Mouse (Mus musculus) forebrain, postnatal 0 days (tissue): ENCODE results near the gene Gria3. TPM values are rescaled to one million over a fixed set of nuclear protein-coding genes. Genes with fewer than 3 reads are reported as not detected.

Experiments
- ATAC-seq: fragments of 200-750 bp; cut with Nextera tagmentation; 2 replicates; pipeline ENCODE4 v1.8.0; 2017; ENCODE audit warnings: mild to moderate bottlenecking, moderate library complexity
- DNase-seq: peaks from one replicate; pipeline ENCODE4 v3.0.0-alpha.2; 2015
- H3K27ac ChIP-seq: fragments of 300-500 bp; sonication (generic); 2 replicates; pipeline ENCODE4 v1.5.1; 2014; ENCODE audit warnings: low read depth, mild to moderate bottlenecking, antibody characterized with exemption, low read length, moderate library complexity, mixed read lengths
- H3K27me3 ChIP-seq: fragments of 300-500 bp; sonication (generic); 2 replicates; pipeline ENCODE4 v1.6.1; 2014; ENCODE audit warnings: mild to moderate bottlenecking, low read length, mixed read lengths; ENCODE audit not compliant: insufficient read depth
- H3K36me3 ChIP-seq: fragments of 300-500 bp; sonication (generic); 2 replicates; pipeline ENCODE4 v1.6.1; 2014; ENCODE audit warnings: mild to moderate bottlenecking, moderate library complexity; ENCODE audit not compliant: insufficient read depth
- H3K4me1 ChIP-seq: fragments of 300-500 bp; sonication (generic); 2 replicates; pipeline ENCODE4 v1.6.1; 2014; ENCODE audit warnings: antibody characterized with exemption; ENCODE audit not compliant: insufficient read depth
- H3K4me2 ChIP-seq: fragments of 300-500 bp; sonication (generic); 2 replicates; pipeline ENCODE4 v1.6.1; 2014; ENCODE audit warnings: low read depth, mild to moderate bottlenecking, moderate library complexity
- H3K4me3 ChIP-seq: fragments of 300-500 bp; sonication (generic); 2 replicates; pipeline ENCODE4 v1.5.1; 2014; ENCODE audit warnings: low read depth, low read length, mixed read lengths
- H3K9ac ChIP-seq: fragments of 300-500 bp; sonication (generic); 2 replicates; pipeline ENCODE4 v1.6.1; 2014; ENCODE audit warnings: mild to moderate bottlenecking
- H3K9me3 ChIP-seq: fragments of 300-500 bp; sonication (generic); 2 replicates; pipeline ENCODE4 v1.6.1; 2016; ENCODE audit warnings: low read length
- CTCF ChIP-seq: sonication (generic); IDR thresholded peaks from 2 replicates; pipeline ENCODE4 v1.5.1; 2016; ENCODE audit warnings: antibody characterized with exemption, control low read depth, low read depth
- WGBS: fragments of 180-500 bp; shearing (Covaris S2); extraction: QIAGEN DNeasy Blood & Tissue Kit; methylation state at CpG from one replicate; pipeline ENCODE4 v1.1.7; 2014; 5-methylcytosine and 5-hydroxymethylcytosine counted together
- microRNA-seq, 2 experiments: library from miRNA; unstranded; fragments of <30 nt; microRNA quantifications; one replicate each; pipeline ENCODE4; 2016
- polyA plus RNA-seq: library from polyadenylated mRNA; unstranded; fragments of >200 nt; fragmentation: Nextera tagmentation; extraction: Ambion mirVana; gene quantifications from 2 replicates; pipeline ENCODE4 v1.2.1, GENCODE M21; 2015
- total RNA-seq: library from RNA; depleted of rRNA; stranded (reverse); fragments of >200 nt; gene quantifications from 2 replicates; pipeline ENCODE4 v1.2.3, GENCODE M21; 2014

Gene Gria3
- total and polyA plus RNA-seq, 2 experiments from 2014 or later: 19.0 to 29.2 TPM

GRCm38 (mm10) chrX:41644954-41645353, 244.3 kb downstream of the Gria3 start:
- Histone ChIP-seq H3K27me3 (no peaks in the 10 kb centered on the region), H3K27ac (no peak overlapping the region), H3K4me1 (no peaks in the 10 kb centered on the region), H3K4me3 (no peak overlapping the region), H3K9ac (no peak overlapping the region), H3K9me3 (no peaks in the 10 kb centered on the region), H3K4me2 (no peak overlapping the region), H3K36me3 (no peaks in the 10 kb centered on the region)
- no peak for TF ChIP-seq CTCF
- 53% methylated on average over 2 of the region's 2 CpGs for WGBS
- ATAC-seq (no peak), DNase-seq (no peak)

DNA sequence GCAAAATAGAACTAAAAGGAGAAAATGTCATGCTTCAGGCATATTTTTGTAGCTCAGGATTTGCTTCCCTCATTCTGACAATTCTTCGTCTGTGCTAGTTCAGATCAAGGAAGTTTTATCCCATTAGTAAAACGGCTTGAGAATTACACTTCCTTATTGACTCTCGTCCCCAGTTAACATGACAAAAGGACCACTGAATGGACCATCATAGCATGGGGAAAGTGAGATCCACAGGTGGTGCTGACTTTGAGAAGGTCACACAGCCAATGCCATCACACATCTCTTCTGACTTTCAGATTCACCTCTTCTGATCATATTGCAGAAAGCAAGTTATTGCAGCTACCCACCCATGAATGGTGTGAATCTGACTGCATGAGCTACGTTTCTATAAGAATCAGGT, 257.1 kb downstream of the Gria3 start:
- Histone ChIP-seq H3K4me1 (no peaks in the 10 kb centered on the region), H3K36me3 (no peaks in the 10 kb centered on the region), H3K27me3 (no peaks in the 10 kb centered on the region), H3K9me3 (no peaks in the 10 kb centered on the region), H3K27ac (no peak overlapping the region), H3K4me3 (no peak overlapping the region), H3K4me2 (no peak overlapping the region), H3K9ac (no peak overlapping the region)
- DNase-seq (no peak), ATAC-seq (no peak)
- 54% methylated on average over 4 of the region's 4 CpGs for WGBS
- TF ChIP-seq CTCF: no peak

DNA sequence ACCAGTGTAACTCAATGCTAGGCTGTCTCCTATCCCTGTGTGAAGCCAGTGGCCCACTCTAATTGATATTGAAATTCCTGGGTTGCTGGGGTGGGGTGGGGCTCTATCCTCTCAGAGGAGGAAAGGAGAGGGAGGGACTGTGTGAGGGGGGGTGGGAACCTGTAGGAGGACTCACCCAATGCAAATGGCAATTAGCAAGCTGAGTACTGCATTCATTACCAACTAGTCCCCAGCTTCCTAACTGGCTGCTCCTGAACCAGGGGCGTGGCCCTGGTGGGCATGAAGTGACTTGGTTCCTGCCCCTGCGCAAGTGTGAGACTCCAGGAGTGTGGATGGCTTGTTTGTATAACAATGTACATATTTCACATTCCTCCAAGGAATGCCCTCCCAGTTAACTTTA, 288.2 kb downstream of the Gria3 start:
- no peaks in the 10 kb centered on the region for H3K36me3 ChIP-seq
- no peaks in the 10 kb centered on the region for H3K27me3 ChIP-seq
- no peak overlapping the region for H3K4me2 ChIP-seq
- H3K9me3 ChIP-seq: no peaks in the 10 kb centered on the region
- DNase-seq (no peak), ATAC-seq (no peak)
- H3K9ac ChIP-seq: no peak overlapping the region
- no peak for TF ChIP-seq CTCF
- WGBS: 64% methylated on average over 2 of the region's 2 CpGs
- no peak overlapping the region for H3K4me3 ChIP-seq
- no peak overlapping the region for H3K27ac ChIP-seq
- no peaks in the 10 kb centered on the region for H3K4me1 ChIP-seq

DNA sequence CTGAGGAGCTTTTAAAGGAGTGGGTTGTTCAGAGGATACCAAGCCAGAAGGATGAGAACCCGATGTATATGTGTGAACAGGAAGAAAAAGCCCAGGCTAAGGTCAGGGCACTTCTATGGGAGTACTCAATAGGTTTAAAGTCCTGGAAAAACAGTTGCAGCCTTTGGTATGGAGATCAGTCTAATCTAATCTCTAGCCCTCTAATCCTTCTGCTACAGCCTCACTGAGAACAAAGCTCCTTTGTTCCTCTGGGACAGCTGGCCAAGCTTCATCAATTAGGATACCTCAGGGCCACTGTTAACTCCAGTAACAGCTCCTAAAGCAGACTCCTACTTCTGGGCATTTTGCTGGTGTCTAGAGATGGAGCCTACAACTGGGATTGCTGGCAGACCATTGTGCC, 291.4 kb downstream of the Gria3 start:
- no peak for ATAC-seq
- H3K4me3 ChIP-seq: no peak overlapping the region
- H3K4me1 ChIP-seq: no peaks in the 10 kb centered on the region
- TF ChIP-seq CTCF: no peak
- H3K27me3 ChIP-seq: no peaks in the 10 kb centered on the region
- DNase-seq: no peak
- no peak overlapping the region for H3K9ac ChIP-seq
- H3K27ac ChIP-seq: no peak overlapping the region
- WGBS: 52% methylated on average over 1 of the region's 1 CpGs
- no peak overlapping the region for H3K4me2 ChIP-seq
- H3K36me3 ChIP-seq: no peaks in the 10 kb centered on the region
- H3K9me3 ChIP-seq: no peaks in the 10 kb centered on the region

Small RNA genes within 50 kb of the gene (microRNA-seq; reads per million reads assigned to microRNA genes)
- gene Gm22413: 0 reads per million in 2 experiments
